Mouse (Mus musculus) megakaryocyte-erythroid progenitor cell, adult 5 weeks (primary cell): Measurements from ENCODE around the gene 2010003K11Rik. TPM values are rescaled to one million over a fixed set of nuclear protein-coding genes. Genes with fewer than 3 reads are reported as not detected.

ENCODE experiments used
- polyA plus RNA-seq: library from polyadenylated mRNA; stranded (reverse); fragments of >175 nt; gene quantifications from 2 replicates; pipeline ENCODE4 v1.2.3, GENCODE M21; 2012

Gene 2010003K11Rik
- not detected in 2 replicates for polyA plus RNA-seq

DNA sequence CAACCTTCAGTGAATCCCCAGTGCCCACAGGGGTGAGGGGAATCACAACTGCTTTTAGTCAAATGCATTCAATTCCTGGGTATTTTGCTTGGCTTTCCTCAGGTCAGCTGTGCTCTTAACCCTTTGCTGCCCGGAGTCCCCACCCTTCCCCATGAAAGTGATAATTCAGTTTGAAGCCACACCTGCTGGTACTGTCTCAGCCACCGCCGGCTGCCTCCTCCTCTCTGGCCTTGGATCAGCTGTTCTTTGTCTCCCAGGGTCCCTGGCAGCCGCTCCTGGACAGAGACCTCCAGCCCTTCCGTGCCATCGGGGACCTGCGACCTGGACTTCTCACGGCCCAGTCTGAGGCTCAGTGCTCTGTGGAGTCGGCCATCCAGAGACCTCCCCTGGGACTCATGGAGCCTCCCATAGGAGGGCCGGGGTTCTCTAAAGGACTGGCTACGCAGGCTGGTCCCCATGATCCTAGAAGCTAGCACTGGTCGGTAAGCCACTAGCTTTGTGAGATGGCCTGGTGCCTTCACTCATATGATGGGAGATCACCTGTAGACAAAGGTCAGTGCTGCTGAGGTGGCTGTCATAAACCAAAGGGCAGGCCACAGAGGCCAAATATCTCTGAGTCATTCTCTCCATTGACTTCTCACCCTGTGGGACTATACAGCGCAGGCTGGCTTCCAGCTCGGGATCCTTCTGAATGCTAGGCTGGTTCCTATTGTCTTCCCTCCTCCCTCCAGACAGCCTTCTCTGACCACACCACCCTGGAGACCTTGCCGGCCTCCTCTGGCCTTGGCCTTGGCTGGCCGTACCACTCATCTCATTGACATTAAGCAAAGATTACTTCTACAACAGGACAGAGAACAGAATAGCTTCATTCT lies at the start of gene 2010003K11Rik:
Gene 2010003K11Rik (minus strand): TSS at position 522 of the 872 bp plus-strand sequence.

GRCm38 (mm10) chr19:4509986-4510963 lies 11.9 kb upstream of the 2010003K11Rik start, which contains the start of gene Pcx:
Pcx (plus strand) TSS chr19:4510472.

DNA sequence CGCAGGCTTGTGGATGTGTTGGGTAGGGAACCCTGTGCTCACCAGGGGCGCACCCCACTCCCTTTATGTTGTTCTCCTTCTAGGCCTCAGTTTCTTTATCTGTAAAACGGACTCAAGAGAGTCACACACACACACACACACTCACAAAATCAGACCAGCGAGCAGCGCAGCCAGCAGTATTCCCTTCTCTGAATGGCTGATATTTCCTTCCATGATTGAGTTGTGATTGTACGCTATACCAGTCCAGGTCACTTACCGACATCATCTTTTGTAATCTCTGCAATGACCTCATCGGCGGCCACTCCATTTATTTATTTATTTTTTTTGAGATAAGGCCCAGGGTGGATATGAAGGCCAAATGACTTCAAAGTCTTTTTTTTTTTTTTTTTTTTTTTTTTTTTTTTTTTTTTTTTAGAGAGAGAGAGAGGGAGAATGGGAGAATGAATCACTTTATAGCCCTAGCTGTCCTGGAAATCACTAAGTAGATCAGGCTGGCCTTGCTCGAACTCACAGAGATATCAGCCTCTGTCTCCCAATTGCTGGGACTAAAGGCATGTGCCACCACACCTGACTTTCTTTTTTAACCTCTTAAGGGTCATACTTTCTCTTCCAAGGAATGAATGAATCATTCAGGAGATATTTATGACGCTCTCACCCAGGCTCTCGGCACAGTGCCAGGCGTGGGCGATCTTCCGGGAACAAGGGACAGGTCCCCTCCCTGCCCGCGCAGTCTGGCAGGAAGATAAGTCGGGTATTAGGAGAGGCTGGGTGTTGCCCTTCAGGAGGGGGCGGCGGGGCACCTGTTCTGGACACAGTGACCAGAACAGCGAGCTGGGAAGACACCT lies 20.8 kb downstream of the 2010003K11Rik start, which contains the start of gene Syt12:
Gene Syt12 (minus strand): TSS at position 103 of the 845 bp plus-strand sequence.

Other genes starting within 250 kb of the 2010003K11Rik start
- gene Ssh3, start 229.4 kb downstream of the 2010003K11Rik start, polyA plus RNA-seq: 30.3 and 41.9 TPM in 2 replicates
- gene Ankrd13d, start 215.4 kb downstream of the 2010003K11Rik start, polyA plus RNA-seq: 10.8 and 11.6 TPM in 2 replicates
- gene Grk2, start 192.4 kb downstream of the 2010003K11Rik start, polyA plus RNA-seq: 941 and 1,009 TPM in 2 replicates
- gene Kdm2a, start 100.3 kb downstream of the 2010003K11Rik start, polyA plus RNA-seq: 50.0 and 66.2 TPM in 2 replicates
- gene Rhod, start 59.2 kb downstream of the 2010003K11Rik start, polyA plus RNA-seq: 0.15 and 0.37 TPM in 2 replicates
- gene Syt12, start 21.1 kb downstream of the 2010003K11Rik start, polyA plus RNA-seq: 0.19 TPM in 1 of 2 replicates, not detected in the other
- gene Pcx, start 11.9 kb upstream of the 2010003K11Rik start, polyA plus RNA-seq: 4.9 and 5.5 TPM in 2 replicates
- 19.3 and 29.2 TPM in 2 replicates for gene Lrfn4, start 117.1 kb upstream of the 2010003K11Rik start, polyA plus RNA-seq
- 47.6 and 55.8 TPM in 2 replicates for gene Rce1, start 127.1 kb upstream of the 2010003K11Rik start, polyA plus RNA-seq
- 0.34 TPM in 1 of 2 replicates, not detected in the other for gene Gm960, start 200.1 kb upstream of the 2010003K11Rik start, polyA plus RNA-seq
- 0.02 and 0.06 TPM in 2 replicates for gene Sptbn2, start 212.6 kb upstream of the 2010003K11Rik start, polyA plus RNA-seq